Mouse (Mus musculus) spleen, adult 2 months (tissue): ENCODE data around the gene Hibch. TPM values are rescaled to one million over a fixed set of nuclear protein-coding genes. Genes with fewer than 3 reads are reported as not detected.
A peak's percentile ranks its signal among the peaks of the same experiment; 100 is the strongest.

Experiments
- DNase-seq, 2 experiments: peaks; one replicate each; pipeline versions ENCODE4 v3.0.0 to v3.0.0-alpha.2; 2012 to 2021; ENCODE audit warnings: low spot score in 2 of 2, low read depth in 1 of 2
- H3K27ac ChIP-seq: fragments of 200-500 bp; 2 replicates; pipeline ENCODE4 v1.5.1; 2012; ENCODE audit warnings: low read length, inconsistent platforms; ENCODE audit not compliant: insufficient read depth
- H3K27me3 ChIP-seq: fragments of 200-500 bp; 2 replicates; pipeline ENCODE4 v1.6.1; 2012; ENCODE audit warnings: mild to moderate bottlenecking, moderate library complexity, low read length, inconsistent platforms; ENCODE audit not compliant: control insufficient read depth, insufficient read depth
- H3K36me3 ChIP-seq: fragments of 200-500 bp; 2 replicates; pipeline ENCODE4 v1.6.1; 2012; ENCODE audit warnings: mild to moderate bottlenecking, low read length, inconsistent platforms; ENCODE audit not compliant: control insufficient read depth, insufficient read depth
- H3K4me1 ChIP-seq: fragments of 200-500 bp; 2 replicates; pipeline ENCODE4 v1.6.1; 2011; ENCODE audit warnings: inconsistent platforms; ENCODE audit not compliant: control insufficient read depth, insufficient read depth, insufficient read length
- H3K4me3 ChIP-seq: fragments of 200-500 bp; 2 replicates; pipeline ENCODE4 v1.5.1; 2011; ENCODE audit warnings: mild to moderate bottlenecking, inconsistent platforms; ENCODE audit not compliant: insufficient read depth, insufficient read length; ENCODE audit errors: extremely low read depth
- CTCF ChIP-seq: fragments of 200-500 bp; IDR thresholded peaks from 2 replicates; pipeline ENCODE4 v1.5.1; 2011; ENCODE audit warnings: mild to moderate bottlenecking, inconsistent platforms; ENCODE audit not compliant: insufficient read depth, insufficient read length, insufficient replicate concordance; ENCODE audit errors: extremely low read depth
- POLR2A ChIP-seq: fragments of 200-500 bp; IDR thresholded peaks from 2 replicates; pipeline ENCODE4 v1.6.1; 2011; ENCODE audit warnings: low read depth, low read length, inconsistent platforms
- WGBS: fragments of 180-500 bp; shearing (Covaris S2); methylation state at CpG from one replicate; pipeline ENCODE4 v1.1.7; 2018; 5-methylcytosine and 5-hydroxymethylcytosine counted together
- polyA plus RNA-seq: library from polyadenylated mRNA; depleted of rRNA; stranded (reverse); fragments of >200 nt; gene quantifications from 2 replicates; pipeline ENCODE4 v1.2.3, GENCODE M21; 2012

Gene Hibch
- polyA plus RNA-seq, 1 experiment: 7.6 TPM

GRCm38 (mm10) chr1:52947895-52948294 lies 103.2 kb downstream of the Hibch start:
- H3K27ac ChIP-seq: no peak overlapping the region
- no peak overlapping the region for H3K4me3 ChIP-seq
- 88% methylated on average over 5 of the region's 5 CpGs for WGBS
- no peak for DNase-seq
- H3K27me3 ChIP-seq: peaks cover 2% of the 10 kb centered on the region; the same call in 1 of the 2 replicates
- TF ChIP-seq POLR2A (no peak), CTCF (no peak)
- H3K4me1 ChIP-seq: peaks cover 5% of the 10 kb centered on the region; the same call in 1 of the 2 replicates
- H3K36me3 ChIP-seq: no peaks in the 10 kb centered on the region

GRCm38 (mm10) chr1:52951146-52951868 lies 106.6 kb downstream of the Hibch start:
- Histone ChIP-seq H3K4me1 (peaks cover 8% of the 10 kb centered on the region; the same call in 1 of the 2 replicates), H3K36me3 (no peaks in the 10 kb centered on the region), H3K27ac (no peak overlapping the region), H3K27me3 (peaks cover 6% of the 10 kb centered on the region; the same call in 1 of the 2 replicates), H3K4me3 (no peak overlapping the region)
- DNase-seq: no peak
- 17% methylated on average over 5 of the region's 5 CpGs for WGBS
- TF ChIP-seq CTCF (no peak), POLR2A (no peak)

GRCm38 (mm10) chr1:52952143-52952542 lies 107.4 kb downstream of the Hibch start:
- H3K27ac ChIP-seq: no peak overlapping the region
- H3K36me3 ChIP-seq: no peaks in the 10 kb centered on the region
- H3K4me1 ChIP-seq: peaks cover 8% of the 10 kb centered on the region; the same call in 1 of the 2 replicates
- TF ChIP-seq CTCF (no peak), POLR2A (no peak)
- peaks cover 6% of the 10 kb centered on the region; the same call in 1 of the 2 replicates for H3K27me3 ChIP-seq
- H3K4me3 ChIP-seq: peak overlapping the region; percentile 49; the same call in 1 of the 2 replicates
- WGBS: 15% methylated on average over 5 of the region's 5 CpGs
- no peak for DNase-seq

- H3K27ac ChIP-seq: no peak overlapping the region
- no peaks in the 10 kb centered on the region for H3K36me3 ChIP-seq
- peak in 1 of 2 experiments; percentile 11 for DNase-seq
- H3K4me3 ChIP-seq: peak overlapping the region; percentile 49
- no peak for TF ChIP-seq CTCF
- under 1% methylated on average over 47 of the region's 47 CpGs for WGBS
- H3K27me3 ChIP-seq: peaks cover 6% of the 10 kb centered on the region; the same call in 1 of the 2 replicates
- H3K4me1 ChIP-seq: peaks cover 8% of the 10 kb centered on the region; the same call in 1 of the 2 replicates
Observed at GRCm38 (mm10) chr1:52952551-52953397, 108.0 kb downstream of the Hibch start.

- WGBS: 74% methylated on average over 4 of the region's 4 CpGs
- Histone ChIP-seq H3K36me3 (no peaks in the 10 kb centered on the region), H3K27me3 (peaks cover 6% of the 10 kb centered on the region; the same call in 1 of the 2 replicates), H3K4me1 (peaks cover 8% of the 10 kb centered on the region; the same call in 1 of the 2 replicates), H3K27ac (no peak overlapping the region), H3K4me3 (no peak overlapping the region)
- DNase-seq: no peak
- TF ChIP-seq CTCF: no peak
- no peak for TF ChIP-seq POLR2A
Observed at GRCm38 (mm10) chr1:52953548-52953947, 108.8 kb downstream of the Hibch start.

GRCm38 (mm10) chr1:52954456-52954855 lies 109.7 kb downstream of the Hibch start:
- TF ChIP-seq POLR2A (no peak), CTCF (no peak)
- H3K4me3 ChIP-seq: no peak overlapping the region
- H3K4me1 ChIP-seq: peaks cover 8% of the 10 kb centered on the region; the same call in 1 of the 2 replicates
- WGBS: 82% methylated on average over 2 of the region's 2 CpGs
- H3K36me3 ChIP-seq: no peaks in the 10 kb centered on the region
- no peak overlapping the region for H3K27ac ChIP-seq
- peaks cover 6% of the 10 kb centered on the region; the same call in 1 of the 2 replicates for H3K27me3 ChIP-seq
- DNase-seq: no peak
